Mouse (Mus musculus) thymus, adult 18-20 months (tissue): ENCODE measurements at regions not wholly inside any gene's neighbourhood (a gene's known extent, or its start where the extent isn't known, plus 50 kb on each side); places are given as distances from the start of the nearest gene placed in this dataset.

ENCODE experiments used
- DNase-seq, 2 experiments: peaks; one replicate each; pipeline ENCODE4 v3.0.0; 2022; ENCODE audit warnings: mixed read lengths in 2 of 2

- no peak for DNase-seq
Observed at GRCm38 (mm10) chr9:85450877-85451276, 123.7 kb upstream of the Tent5a start.

GRCm38 (mm10) chr9:85449493-85449892, 122.3 kb upstream of the Tent5a start:
- no peak for DNase-seq

GRCm38 (mm10) chr9:85442761-85443505, 115.8 kb upstream of the Tent5a start:
- DNase-seq = no peak

DNA sequence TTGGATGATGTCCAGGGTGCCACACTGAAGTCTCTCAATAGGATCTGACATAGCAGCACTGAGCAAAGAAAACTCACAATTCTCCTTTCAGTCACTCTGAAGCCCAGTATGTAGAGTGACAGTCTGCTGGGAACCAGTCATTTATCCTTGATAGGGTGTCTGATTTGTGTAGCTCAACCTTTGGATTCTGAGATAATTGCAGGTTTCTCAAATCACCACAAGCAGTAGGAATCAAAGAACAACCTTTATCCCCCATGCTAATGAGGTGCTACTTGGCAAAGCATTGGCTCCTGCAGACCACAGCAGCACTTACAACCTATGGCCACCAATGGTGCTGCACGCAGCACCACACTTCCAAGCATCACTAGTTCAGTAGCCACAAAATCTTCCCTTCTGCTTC, 112.5 kb upstream of the Tent5a start:
- no peak for DNase-seq

DNA sequence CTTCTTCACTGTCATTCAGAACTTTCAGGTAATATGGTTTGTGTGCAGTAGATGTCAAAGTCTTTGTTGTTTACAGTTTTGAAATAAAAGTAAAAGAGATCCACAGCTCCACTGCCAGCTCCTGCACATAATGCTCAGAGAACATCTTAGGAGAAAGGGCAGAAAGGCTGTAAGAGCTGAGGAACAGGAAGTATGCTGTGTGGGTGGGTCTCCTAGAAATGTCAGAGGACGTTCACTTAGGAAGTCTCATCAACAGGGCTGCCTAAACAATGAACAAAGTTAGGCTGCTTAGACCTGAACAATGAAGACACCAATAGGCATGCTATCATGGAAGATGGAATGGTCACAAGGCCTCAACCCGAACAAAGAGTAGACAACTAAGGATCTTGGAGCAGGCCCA, 105.1 kb upstream of the Tent5a start:
- no peak for DNase-seq

DNA sequence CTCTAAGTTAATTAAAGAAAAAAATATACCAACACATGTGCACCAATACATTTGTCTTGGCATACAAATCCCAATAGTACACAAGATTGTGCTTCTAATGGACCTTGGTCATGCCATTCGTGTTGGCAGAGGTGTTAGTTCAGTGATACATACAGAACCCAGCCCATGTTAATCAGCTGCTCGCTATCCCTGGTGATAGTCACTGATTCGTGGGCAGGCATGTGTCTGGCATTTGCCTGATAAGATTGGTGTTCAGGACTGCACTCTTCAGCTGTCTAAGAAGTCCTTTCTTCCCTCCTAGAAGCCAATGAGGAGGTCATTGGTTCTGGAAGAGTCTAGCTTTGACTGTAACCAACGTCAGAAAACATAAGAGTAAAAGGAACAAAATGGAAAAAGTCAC, 99.7 kb upstream of the Tent5a start:
- no peak for DNase-seq

- no peak for DNase-seq
Observed at GRCm38 (mm10) chr9:85423908-85424307, 96.8 kb upstream of the Tent5a start.

DNA sequence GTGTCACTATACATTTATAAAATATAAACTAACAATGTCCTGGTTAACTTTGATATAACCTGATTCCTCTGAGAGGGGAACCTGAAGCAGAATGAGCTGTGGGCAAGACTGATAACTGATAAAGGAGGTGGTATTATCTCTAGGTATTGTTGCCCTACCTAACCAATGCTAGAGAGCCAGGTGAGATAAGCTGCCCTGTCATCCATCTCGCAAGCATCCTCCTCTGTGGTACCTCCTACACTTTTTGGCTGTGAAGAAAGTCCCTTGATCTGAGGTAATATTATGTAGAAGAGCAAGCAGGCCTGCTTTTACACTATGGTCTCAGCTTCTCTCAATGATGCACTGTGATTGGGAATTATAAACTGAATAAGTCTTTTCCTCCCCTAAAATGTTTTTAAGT, 87.2 kb upstream of the Tent5a start:
- no peak for DNase-seq

DNA sequence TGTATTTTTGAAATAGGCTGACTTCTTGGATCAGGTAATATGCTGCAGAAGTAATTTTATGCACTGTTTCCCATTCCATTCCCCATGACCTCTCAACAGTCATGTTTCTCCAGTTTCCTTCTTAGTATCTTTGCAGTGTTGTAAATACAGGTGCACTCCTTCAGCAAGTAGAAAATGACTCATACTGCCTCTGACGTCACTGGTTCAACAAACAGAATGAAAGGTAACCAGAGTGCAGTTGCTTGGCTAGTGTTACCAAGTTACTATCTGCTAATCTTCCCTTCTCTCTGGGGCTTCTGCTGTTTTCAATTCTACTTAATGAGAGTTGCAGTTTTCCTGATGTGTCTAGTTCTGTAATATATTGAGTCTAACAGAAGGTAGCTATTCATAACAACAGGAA, 86.7 kb upstream of the Tent5a start:
- no peak for DNase-seq

DNA sequence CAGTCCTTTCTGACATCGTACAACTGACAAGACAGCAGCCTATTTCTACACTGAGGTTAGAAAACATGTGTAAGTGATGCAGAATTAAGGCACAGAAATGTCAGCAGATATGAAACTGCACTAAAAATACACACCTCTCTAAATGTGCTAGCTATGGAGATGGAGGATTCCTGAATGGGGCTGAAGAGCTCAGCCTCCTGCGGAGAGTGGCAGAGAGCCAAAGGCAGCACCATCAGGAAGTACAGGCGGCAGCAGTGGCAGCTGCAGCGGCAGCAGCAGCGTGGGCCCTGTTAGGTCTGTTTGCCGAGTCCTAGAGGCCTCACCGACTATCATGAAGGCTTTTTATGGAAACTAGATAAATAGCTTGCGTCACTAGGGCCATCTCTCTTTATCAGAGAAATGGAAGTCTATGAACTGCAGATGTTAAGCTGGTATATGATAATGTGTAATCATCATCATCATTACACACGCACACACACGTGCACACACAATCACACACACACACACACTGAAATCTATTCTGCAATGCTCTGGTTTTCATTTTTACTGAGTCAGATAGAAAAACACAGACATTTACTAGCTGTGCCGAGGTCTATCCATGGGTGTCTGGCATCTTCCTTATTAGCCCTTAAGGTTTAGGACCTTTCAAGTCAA, 83.6 kb upstream of the Tent5a start:
- peak in 1 of 2 experiments; percentile 1 for DNase-seq

DNA sequence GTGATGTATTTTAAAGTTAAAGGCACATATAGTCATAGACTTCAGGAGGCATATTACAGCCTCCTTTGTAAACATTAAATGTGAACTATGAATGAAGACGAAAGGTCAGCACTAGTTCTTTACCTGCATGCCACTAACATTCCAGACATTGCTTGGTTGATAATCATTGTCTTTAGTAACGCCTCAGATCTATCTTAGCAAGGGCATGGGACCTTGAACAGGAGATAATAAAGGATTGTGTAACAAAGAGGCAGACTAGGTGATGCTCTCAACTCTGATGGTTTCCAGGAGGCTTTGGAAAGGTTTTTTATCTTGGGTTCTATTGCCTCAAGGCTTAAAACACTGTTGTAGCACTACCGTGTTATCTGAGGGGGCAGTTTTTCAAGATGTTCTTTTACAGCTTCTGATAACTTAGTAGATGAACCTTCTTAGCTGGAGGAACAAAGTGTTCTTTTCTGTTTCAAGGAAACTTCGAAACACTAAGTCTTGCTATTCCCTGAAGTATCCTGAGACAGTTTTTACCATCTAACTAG, 82.9 kb upstream of the Tent5a start:
- no peak for DNase-seq

DNA sequence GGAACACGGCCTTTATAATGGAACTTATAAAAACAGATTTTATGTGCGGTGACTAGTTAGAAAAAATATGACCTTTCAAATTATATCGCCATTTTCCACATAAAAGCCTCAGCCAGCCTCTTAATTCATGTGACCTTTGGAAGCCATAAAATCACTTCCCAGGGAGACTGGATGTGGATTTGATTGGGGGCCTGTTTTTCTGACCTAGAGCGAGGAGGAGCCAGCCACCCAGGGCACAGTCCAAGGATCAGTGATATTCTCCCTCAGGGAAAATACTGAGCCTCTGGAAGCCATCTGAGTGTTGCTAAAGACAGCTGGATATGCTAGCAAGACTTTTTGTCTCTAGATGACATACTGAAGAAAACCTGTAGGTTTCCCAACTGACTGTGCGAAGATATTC, 81.3 kb upstream of the Tent5a start:
- no peak for DNase-seq

DNA sequence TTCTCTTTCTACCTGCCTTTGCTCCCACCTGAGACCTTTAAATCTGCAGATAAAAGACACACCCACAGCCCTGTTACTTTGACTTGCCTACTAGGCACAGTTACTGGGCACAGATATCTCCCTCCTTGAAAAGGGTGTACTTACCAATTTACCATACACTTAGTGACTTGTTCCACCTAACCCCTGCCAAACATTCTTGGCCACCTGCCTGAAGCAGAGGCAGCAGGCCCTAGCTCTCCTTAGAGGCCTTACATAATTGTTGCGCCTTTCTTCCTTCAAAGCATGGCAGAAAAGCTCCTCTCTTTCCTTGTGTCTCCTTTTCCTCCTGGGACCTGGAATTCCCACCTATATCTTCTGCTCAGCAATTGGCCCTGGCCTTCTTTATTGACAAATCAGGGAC, 80.4 kb upstream of the Tent5a start:
- no peak for DNase-seq

GRCm38 (mm10) chr9:85401736-85402135, 74.6 kb upstream of the Tent5a start:
- DNase-seq = no peak

- no peak for DNase-seq
Observed at GRCm38 (mm10) chr9:85400600-85401313, 73.6 kb upstream of the Tent5a start.

GRCm38 (mm10) chr9:85394975-85395374, 67.8 kb upstream of the Tent5a start:
- no peak for DNase-seq

GRCm38 (mm10) chr9:85391283-85391682, 64.1 kb upstream of the Tent5a start:
- DNase-seq = no peak

DNA sequence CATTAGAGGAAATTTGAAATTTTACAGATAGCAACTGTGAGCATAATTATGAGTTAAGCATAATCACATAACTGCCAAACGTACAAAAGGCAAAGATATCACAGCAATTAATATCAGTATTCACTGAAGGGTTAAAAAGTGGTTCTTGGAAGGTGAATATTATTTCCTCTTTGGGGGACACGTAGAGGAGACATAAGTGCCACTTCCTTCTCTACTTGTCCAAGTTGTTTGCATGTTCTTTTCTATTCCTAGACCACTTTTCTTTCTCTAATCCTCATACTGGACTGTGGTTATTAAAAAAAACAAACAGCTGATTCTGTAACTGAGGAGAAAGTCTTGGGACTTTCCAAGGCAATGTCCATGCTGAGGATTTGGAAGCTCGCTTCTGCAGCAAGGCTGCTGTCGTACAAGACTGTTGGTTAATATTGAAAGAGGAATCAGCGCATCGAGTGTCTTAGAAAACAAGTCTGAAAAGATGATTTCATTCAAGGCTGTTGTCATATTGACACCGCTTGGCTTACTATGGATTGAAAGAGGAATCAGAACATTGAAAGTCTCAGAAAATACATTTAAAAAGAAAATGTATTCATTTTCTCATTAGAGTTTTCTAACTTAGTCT, 61.7 kb upstream of the Tent5a start:
- no peak for DNase-seq

GRCm38 (mm10) chr9:85382413-85382812, 55.3 kb upstream of the Tent5a start:
- DNase-seq = no peak

DNA sequence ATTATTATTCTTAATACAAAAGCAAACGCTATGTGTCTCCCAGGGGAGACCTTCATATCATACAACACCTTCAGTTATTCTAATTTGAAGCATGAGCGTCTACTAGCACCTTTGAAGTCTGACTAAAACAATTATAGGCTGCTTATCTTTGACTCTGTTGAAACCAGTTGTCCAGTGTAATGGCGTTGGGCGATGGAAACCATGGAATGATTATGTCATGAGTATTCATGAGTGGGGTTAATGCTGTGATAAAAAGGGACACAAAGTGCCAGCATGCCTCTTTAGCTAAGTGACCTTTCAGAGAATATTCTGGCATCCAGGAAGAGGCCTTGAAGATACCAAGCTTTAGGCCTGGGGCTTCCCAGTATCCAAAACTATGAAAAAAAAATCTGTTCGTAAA, 53.6 kb upstream of the Tent5a start:
- DNase-seq = no peak

DNA sequence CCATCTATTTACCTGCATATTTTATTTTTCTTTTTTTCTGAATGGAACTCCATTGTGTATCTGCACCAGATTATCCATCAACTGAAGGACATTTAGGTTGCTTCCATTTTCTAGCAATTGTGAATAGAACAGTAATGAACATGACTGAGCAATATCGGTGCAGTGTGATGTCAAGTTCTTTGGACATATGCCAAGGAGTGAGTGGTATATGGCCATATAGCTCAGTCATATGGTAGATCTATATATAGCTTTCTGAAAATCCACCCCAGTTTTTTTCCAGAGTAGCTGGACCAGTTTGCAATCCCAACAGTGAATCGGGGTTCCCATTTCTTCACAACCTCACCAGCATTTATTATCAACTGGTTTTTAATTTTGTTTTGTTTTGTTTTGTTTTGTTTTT, 52.0 kb upstream of the Tent5a start:
- DNase-seq = no peak
